Mouse (Mus musculus): ENCODE data around the gene Frs3.

DNA sequence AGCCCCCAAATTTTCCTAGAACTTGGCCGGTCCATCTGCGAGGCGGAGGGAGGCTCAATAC, 5.4 kb downstream of the Frs3 start, which contains the start of gene Gm21981:
- TF ChIP-seq POLR2A (IDR thresholded peaks at IDR 0.05; ENCODE audit: low read depth, low read length) (no peak), CTCF (conservative IDR thresholded peaks at IDR 0.05; ENCODE audit: insufficient read depth, insufficient read length, low read depth, low read length) (no peak)
